Mouse (Mus musculus) embryonic facial prominence, embryonic 14.5 days (tissue): ENCODE results near the gene Sphkap. TPM values are rescaled to one million over a fixed set of nuclear protein-coding genes. Genes with fewer than 3 reads are reported as not detected.

Experiments
- ATAC-seq: fragments of 200-750 bp; cut with Nextera tagmentation; 2 replicates; pipeline ENCODE4 v1.8.0; 2017; ENCODE audit warnings: low read depth, moderate number of reproducible peaks, moderate TSS enrichment
- DNase-seq: peaks from one replicate; pipeline ENCODE4 v3.0.0-alpha.2; 2015; ENCODE audit warnings: low spot score
- H3K27ac ChIP-seq: fragments of 300-500 bp; sonication (generic); replicated peaks from 2 replicates; pipeline ENCODE4 v1.5.1; 2014; ENCODE audit warnings: low read depth, mild to moderate bottlenecking, low read length, moderate library complexity
- H3K27me3 ChIP-seq: fragments of 300-500 bp; sonication (generic); replicated peaks from 2 replicates; pipeline ENCODE4 v1.6.1; 2014; ENCODE audit warnings: low read length; ENCODE audit not compliant: control insufficient read depth, insufficient read depth
- H3K36me3 ChIP-seq: fragments of 300-500 bp; sonication (generic); 2 replicates; pipeline ENCODE4 v1.6.1; 2014; ENCODE audit warnings: low read length, mixed read lengths; ENCODE audit not compliant: control insufficient read depth, insufficient read depth
- H3K4me1 ChIP-seq: fragments of 300-500 bp; sonication (generic); 2 replicates; pipeline ENCODE4 v1.6.1; 2014; ENCODE audit warnings: antibody characterized with exemption, low read length; ENCODE audit not compliant: control insufficient read depth, insufficient read depth
- H3K4me2 ChIP-seq: fragments of 300-500 bp; sonication (generic); 2 replicates; pipeline ENCODE4 v1.6.1; 2014; ENCODE audit warnings: low read depth, mild to moderate bottlenecking, low read length, moderate library complexity, mixed read lengths
- H3K4me3 ChIP-seq: fragments of 300-500 bp; sonication (generic); 2 replicates; pipeline ENCODE4 v1.5.1; 2014; ENCODE audit warnings: low read depth, mild to moderate bottlenecking, low read length
- H3K9ac ChIP-seq: fragments of 300-500 bp; sonication (generic); 2 replicates; pipeline ENCODE4 v1.6.1; 2014; ENCODE audit warnings: low read depth, mild to moderate bottlenecking, low read length, moderate library complexity, mixed read lengths
- H3K9me3 ChIP-seq: fragments of 300-500 bp; sonication (generic); 2 replicates; pipeline ENCODE4 v1.6.1; 2016; ENCODE audit warnings: low read length; ENCODE audit not compliant: control insufficient read depth
- WGBS: fragments of 180-500 bp; shearing (Covaris S2); extraction: QIAGEN DNeasy Blood & Tissue Kit; methylation state at CpG from one replicate; pipeline ENCODE4 v1.1.7; 2014; 5-methylcytosine and 5-hydroxymethylcytosine counted together
- polyA plus RNA-seq: library from polyadenylated mRNA; unstranded; fragments of >200 nt; fragmentation: Nextera tagmentation; extraction: Ambion mirVana; gene quantifications from 2 replicates; pipeline ENCODE4 v1.2.1, GENCODE M21; 2014

Sphkap gene
- polyA plus RNA-seq, 1 experiment from 2014 or later: 2.5 TPM

DNA sequence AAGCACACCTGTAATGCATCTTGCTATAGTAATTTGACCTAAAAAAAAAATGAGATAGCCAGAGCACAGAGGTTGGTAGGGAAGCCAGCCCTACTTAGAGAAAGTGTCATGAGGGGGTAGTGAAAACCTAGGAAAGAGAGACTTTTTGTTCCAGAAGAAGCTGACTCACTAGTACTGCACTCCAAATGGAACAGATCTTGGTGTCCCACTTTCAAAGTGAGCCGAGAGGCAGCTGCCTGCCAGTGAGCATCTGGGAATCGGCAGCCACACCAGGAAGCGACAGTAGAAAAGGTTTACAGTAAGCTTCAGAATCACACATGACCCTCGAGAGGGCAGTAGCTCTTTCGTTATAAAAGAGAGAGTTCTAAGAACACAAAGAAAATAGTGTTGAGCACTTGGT is 12.4 kb downstream of the Sphkap start:
- DNase-seq (no peak), ATAC-seq (no peak)
- H3K4me2 ChIP-seq: no peak overlapping the region
- H3K9ac ChIP-seq: no peak overlapping the region
- no peaks in the 10 kb centered on the region for H3K27me3 ChIP-seq
- no peaks in the 10 kb centered on the region for H3K4me1 ChIP-seq
- no peaks in the 10 kb centered on the region for H3K36me3 ChIP-seq
- no peak overlapping the region for H3K27ac ChIP-seq
- no peak overlapping the region for H3K4me3 ChIP-seq
- no peaks in the 10 kb centered on the region for H3K9me3 ChIP-seq
- WGBS: 67% methylated on average over 5 of the region's 5 CpGs

- 69% methylated on average over 4 of the region's 4 CpGs for WGBS
- no peaks in the 10 kb centered on the region for H3K4me1 ChIP-seq
- no peak overlapping the region for H3K27ac ChIP-seq
- no peak overlapping the region for H3K4me3 ChIP-seq
- H3K9ac ChIP-seq: no peak overlapping the region
- no peaks in the 10 kb centered on the region for H3K36me3 ChIP-seq
- DNase-seq (peak; percentile 5), ATAC-seq (no peak)
- no peak overlapping the region for H3K4me2 ChIP-seq
- no peaks in the 10 kb centered on the region for H3K9me3 ChIP-seq
- no peaks in the 10 kb centered on the region for H3K27me3 ChIP-seq
Observed at GRCm38 (mm10) chr1:83389419-83389818, 18.6 kb downstream of the Sphkap start.

DNA sequence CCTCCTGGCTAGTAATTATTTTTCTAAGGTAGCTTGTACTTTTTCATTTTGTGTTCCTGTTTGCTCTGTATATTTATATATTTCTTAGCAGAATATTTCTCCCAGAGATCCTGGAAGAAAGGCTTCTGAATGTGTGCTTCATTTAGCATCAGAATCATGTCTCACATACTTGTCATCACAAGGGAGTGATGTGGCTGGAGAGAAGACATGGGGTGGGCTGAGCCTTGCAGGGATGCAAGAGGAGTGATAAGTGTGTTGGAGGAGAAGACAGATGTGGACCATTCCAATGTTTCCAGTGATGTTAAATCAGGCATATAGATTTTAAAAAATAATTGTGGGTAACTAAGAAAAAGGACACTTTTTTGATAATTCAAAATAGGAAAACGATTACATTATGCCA is 30.6 kb downstream of the Sphkap start:
- no peak overlapping the region for H3K4me2 ChIP-seq
- H3K9ac ChIP-seq: no peak overlapping the region
- no peaks in the 10 kb centered on the region for H3K36me3 ChIP-seq
- no peaks in the 10 kb centered on the region for H3K9me3 ChIP-seq
- ATAC-seq (no peak), DNase-seq (no peak)
- H3K27ac ChIP-seq: no peak overlapping the region
- no peak overlapping the region for H3K4me3 ChIP-seq
- no peaks in the 10 kb centered on the region for H3K4me1 ChIP-seq
- WGBS: 73% methylated on average over 1 of the region's 1 CpGs
- H3K27me3 ChIP-seq: no peaks in the 10 kb centered on the region

GRCm38 (mm10) chr1:83366456-83366855 is 41.5 kb downstream of the Sphkap start:
- WGBS: 83% methylated on average over 5 of the region's 5 CpGs
- DNase-seq (no peak), ATAC-seq (no peak)
- no peaks in the 10 kb centered on the region for H3K27me3 ChIP-seq
- no peaks in the 10 kb centered on the region for H3K4me1 ChIP-seq
- H3K9me3 ChIP-seq: no peaks in the 10 kb centered on the region
- H3K4me3 ChIP-seq: no peak overlapping the region
- no peak overlapping the region for H3K27ac ChIP-seq
- H3K9ac ChIP-seq: no peak overlapping the region
- H3K4me2 ChIP-seq: no peak overlapping the region
- H3K36me3 ChIP-seq: no peaks in the 10 kb centered on the region

DNA sequence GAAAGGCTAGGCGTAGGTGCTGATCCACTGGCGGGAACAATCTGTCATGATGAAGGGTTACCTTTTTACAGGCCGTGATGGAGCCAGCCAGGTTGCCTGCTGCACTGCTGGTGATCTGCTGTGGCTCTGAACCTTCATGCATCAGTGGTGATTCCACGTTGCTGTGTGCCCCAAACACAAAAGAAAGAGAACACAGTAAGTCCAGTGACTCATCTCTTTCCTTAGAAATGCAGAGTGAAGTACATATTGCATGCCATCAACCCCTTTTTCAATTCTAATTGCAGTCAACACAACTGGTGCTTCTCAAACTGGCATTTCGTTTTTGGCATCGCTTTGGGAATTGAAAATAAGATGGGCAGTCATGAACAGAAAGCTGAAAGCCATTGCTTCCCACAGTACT is 45.8 kb downstream of the Sphkap start:
- no peaks in the 10 kb centered on the region for H3K4me1 ChIP-seq
- WGBS: 78% methylated on average over 6 of the region's 6 CpGs
- H3K27me3 ChIP-seq: no peaks in the 10 kb centered on the region
- no peaks in the 10 kb centered on the region for H3K36me3 ChIP-seq
- H3K9ac ChIP-seq: no peak overlapping the region
- H3K9me3 ChIP-seq: no peaks in the 10 kb centered on the region
- DNase-seq: no peak
- no peak overlapping the region for H3K4me3 ChIP-seq
- no peak overlapping the region for H3K27ac ChIP-seq
- ATAC-seq: no peak
- H3K4me2 ChIP-seq: no peak overlapping the region

- DNase-seq (no peak), ATAC-seq (no peak)
- Histone ChIP-seq H3K4me1 (no peaks in the 10 kb centered on the region), H3K27me3 (no peaks in the 10 kb centered on the region), H3K9me3 (no peaks in the 10 kb centered on the region), H3K27ac (no peak overlapping the region), H3K9ac (no peak overlapping the region), H3K36me3 (no peaks in the 10 kb centered on the region), H3K4me2 (no peak overlapping the region), H3K4me3 (no peak overlapping the region)
- WGBS: 89% methylated on average over 1 of the region's 1 CpGs
Observed at GRCm38 (mm10) chr1:83346453-83346852, 61.5 kb downstream of the Sphkap start.

GRCm38 (mm10) chr1:83345572-83345971 is 62.4 kb downstream of the Sphkap start:
- Histone ChIP-seq H3K4me3 (no peak overlapping the region), H3K36me3 (no peaks in the 10 kb centered on the region), H3K27ac (no peak overlapping the region), H3K4me1 (no peaks in the 10 kb centered on the region), H3K9ac (no peak overlapping the region), H3K4me2 (no peak overlapping the region), H3K27me3 (no peaks in the 10 kb centered on the region), H3K9me3 (no peaks in the 10 kb centered on the region)
- WGBS: 82% methylated on average over 14 of the region's 14 CpGs
- DNase-seq (no peak), ATAC-seq (no peak)

DNA sequence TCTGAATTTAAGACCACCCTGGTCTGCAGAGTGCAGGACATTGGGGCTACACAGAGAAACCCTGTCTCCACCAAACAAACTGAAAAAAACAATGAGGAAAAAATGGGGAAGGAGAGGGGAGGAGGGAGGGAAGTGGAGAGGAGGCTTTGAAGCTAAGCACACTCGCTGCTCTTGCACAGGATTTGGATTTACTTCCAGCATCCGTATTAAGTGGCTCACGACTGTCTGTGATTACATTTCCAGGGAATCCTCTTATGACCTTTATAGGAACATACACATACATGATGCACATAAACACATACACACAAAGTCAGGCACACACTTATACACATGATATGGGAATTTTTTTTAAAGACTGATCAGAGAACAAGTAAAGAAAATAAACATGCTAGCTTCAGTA is 62.9 kb downstream of the Sphkap start:
- WGBS: 62% methylated on average over 3 of the region's 3 CpGs
- H3K4me1 ChIP-seq: no peaks in the 10 kb centered on the region
- no peaks in the 10 kb centered on the region for H3K27me3 ChIP-seq
- H3K36me3 ChIP-seq: no peaks in the 10 kb centered on the region
- ATAC-seq: no peak
- no peak overlapping the region for H3K27ac ChIP-seq
- DNase-seq: no peak
- no peak overlapping the region for H3K4me3 ChIP-seq
- H3K9me3 ChIP-seq: no peaks in the 10 kb centered on the region
- no peak overlapping the region for H3K9ac ChIP-seq
- H3K4me2 ChIP-seq: no peak overlapping the region

DNA sequence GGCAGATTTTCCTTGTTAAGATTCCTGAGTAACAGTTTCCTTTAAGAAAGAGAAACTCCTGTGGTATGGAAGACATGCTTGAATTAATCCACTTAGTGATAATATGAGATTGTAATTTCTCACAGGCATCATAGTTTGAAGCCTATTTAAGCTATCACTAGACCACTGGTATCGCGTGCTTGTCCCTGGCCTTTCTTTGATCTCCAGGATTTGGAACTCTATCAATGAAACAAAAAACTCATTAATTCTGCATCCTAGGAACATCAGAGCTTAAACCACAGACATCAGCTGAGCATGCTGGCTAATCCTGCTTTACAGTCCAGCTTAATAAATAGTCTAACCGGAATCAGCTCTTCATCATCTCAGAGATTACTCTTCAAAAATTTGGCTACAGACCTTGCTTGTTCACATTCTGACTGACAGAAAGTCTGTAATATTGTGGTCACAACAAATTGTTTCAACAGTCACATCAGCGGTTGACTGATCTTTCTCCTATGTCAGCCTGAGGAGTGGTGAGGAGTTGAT is 65.2 kb downstream of the Sphkap start:
- H3K9me3 ChIP-seq: no peaks in the 10 kb centered on the region
- H3K27ac ChIP-seq: no peak overlapping the region
- H3K9ac ChIP-seq: no peak overlapping the region
- WGBS: 71% methylated on average over 4 of the region's 4 CpGs
- no peaks in the 10 kb centered on the region for H3K4me1 ChIP-seq
- H3K4me3 ChIP-seq: no peak overlapping the region
- ATAC-seq (no peak), DNase-seq (no peak)
- no peaks in the 10 kb centered on the region for H3K36me3 ChIP-seq
- H3K27me3 ChIP-seq: no peaks in the 10 kb centered on the region
- no peak overlapping the region for H3K4me2 ChIP-seq
